Mouse (Mus musculus) forebrain, postnatal 0 days (tissue): ENCODE measurements around the gene Prr3. TPM values are rescaled to one million over a fixed set of nuclear protein-coding genes. Genes with fewer than 3 reads are reported as not detected.

Experiments used
- ATAC-seq: fragments of 200-750 bp; cut with Nextera tagmentation; 2 replicates; pipeline ENCODE4 v1.8.0; 2017; ENCODE audit warnings: mild to moderate bottlenecking, moderate library complexity
- DNase-seq: peaks from one replicate; pipeline ENCODE4 v3.0.0-alpha.2; 2015
- H3K27ac ChIP-seq: fragments of 300-500 bp; sonication (generic); 2 replicates; pipeline ENCODE4 v1.5.1; 2014; ENCODE audit warnings: low read depth, mild to moderate bottlenecking, antibody characterized with exemption, low read length, moderate library complexity, mixed read lengths
- H3K27me3 ChIP-seq: fragments of 300-500 bp; sonication (generic); 2 replicates; pipeline ENCODE4 v1.6.1; 2014; ENCODE audit warnings: mild to moderate bottlenecking, low read length, mixed read lengths; ENCODE audit not compliant: insufficient read depth
- H3K36me3 ChIP-seq: fragments of 300-500 bp; sonication (generic); 2 replicates; pipeline ENCODE4 v1.6.1; 2014; ENCODE audit warnings: mild to moderate bottlenecking, moderate library complexity; ENCODE audit not compliant: insufficient read depth
- H3K4me1 ChIP-seq: fragments of 300-500 bp; sonication (generic); 2 replicates; pipeline ENCODE4 v1.6.1; 2014; ENCODE audit warnings: antibody characterized with exemption; ENCODE audit not compliant: insufficient read depth
- H3K4me2 ChIP-seq: fragments of 300-500 bp; sonication (generic); 2 replicates; pipeline ENCODE4 v1.6.1; 2014; ENCODE audit warnings: low read depth, mild to moderate bottlenecking, moderate library complexity
- H3K4me3 ChIP-seq: fragments of 300-500 bp; sonication (generic); 2 replicates; pipeline ENCODE4 v1.5.1; 2014; ENCODE audit warnings: low read depth, low read length, mixed read lengths
- H3K9ac ChIP-seq: fragments of 300-500 bp; sonication (generic); 2 replicates; pipeline ENCODE4 v1.6.1; 2014; ENCODE audit warnings: mild to moderate bottlenecking
- H3K9me3 ChIP-seq: fragments of 300-500 bp; sonication (generic); 2 replicates; pipeline ENCODE4 v1.6.1; 2016; ENCODE audit warnings: low read length
- CTCF ChIP-seq: sonication (generic); IDR thresholded peaks from 2 replicates; pipeline ENCODE4 v1.5.1; 2016; ENCODE audit warnings: antibody characterized with exemption, control low read depth, low read depth
- WGBS: fragments of 180-500 bp; shearing (Covaris S2); extraction: QIAGEN DNeasy Blood & Tissue Kit; methylation state at CpG from one replicate; pipeline ENCODE4 v1.1.7; 2014; 5-methylcytosine and 5-hydroxymethylcytosine counted together
- microRNA counts: library from miRNA; unstranded; fragments of <30 nt; microRNA quantifications from one replicate; lab custom pipeline; 2015
- microRNA-seq, 2 experiments: library from miRNA; unstranded; fragments of <30 nt; microRNA quantifications; one replicate each; pipeline ENCODE4; 2016
- polyA plus RNA-seq: library from polyadenylated mRNA; unstranded; fragments of >200 nt; fragmentation: Nextera tagmentation; extraction: Ambion mirVana; gene quantifications from 2 replicates; pipeline ENCODE4 v1.2.1, GENCODE M21; 2015
- total RNA-seq: library from RNA; depleted of rRNA; stranded (reverse); fragments of >200 nt; gene quantifications from 2 replicates; pipeline ENCODE4 v1.2.3, GENCODE M21; 2014; rRNA removed

Gene Prr3
- total and polyA plus RNA-seq, 2 experiments from 2014 or later: 49.8 to 93.9 TPM

DNA sequence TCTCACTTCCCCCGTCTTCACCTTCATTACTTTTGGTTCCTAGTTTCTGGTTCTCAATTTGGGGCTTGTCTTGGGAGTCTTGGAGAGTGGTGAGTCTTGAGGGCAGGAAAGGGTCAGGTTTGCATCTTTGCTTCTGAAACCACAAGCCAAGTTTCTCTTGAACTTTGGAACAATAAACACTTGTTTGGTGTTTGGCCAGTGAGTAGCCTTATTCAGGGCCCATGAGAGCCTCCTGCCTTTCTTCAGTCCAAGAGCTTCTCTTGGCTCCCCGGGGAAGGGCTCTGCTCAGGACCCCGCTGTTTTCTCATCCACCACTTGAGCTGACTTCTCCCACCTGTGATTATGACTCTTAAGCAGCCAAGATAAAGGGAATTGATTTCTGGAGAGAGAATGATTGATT is 57.5 kb downstream of the Prr3 start:
- DNase-seq (no peak), ATAC-seq (no peak)
- Histone ChIP-seq H3K27ac (peak overlapping the region; percentile 35; the same call in 1 of the 2 replicates), H3K9ac (no peak overlapping the region), H3K27me3 (no peaks in the 10 kb centered on the region), H3K4me3 (no peak overlapping the region), H3K9me3 (no peaks in the 10 kb centered on the region), H3K4me1 (peaks cover 18% of the 10 kb centered on the region), H3K36me3 (peaks cover 41% of the 10 kb centered on the region), H3K4me2 (no peak overlapping the region)
- TF ChIP-seq CTCF: no peak
- 84% methylated on average over 3 of the region's 3 CpGs for WGBS

MicroRNA genes within 50 kb of the gene (microRNA counts, 519-probe panel; counts per million panel counts)
- microRNA mmu-miR-877 (lab: Ali Mortazavi, UCI): not detected

Small RNA genes within 50 kb of the gene (microRNA-seq; reads per million reads assigned to microRNA genes)
- 109 to 110 reads per million in 2 experiments for gene Mir877

Other genes starting within 250 kb of the Prr3 start
- 8.9 and 9.0 TPM in 2 replicates for gene Ier3, start 158.6 kb downstream of the Prr3 start, total RNA-seq
- gene Ier3, start 158.6 kb downstream of the Prr3 start, polyA plus RNA-seq: 13.0 and 13.1 TPM in 2 replicates
- gene Flot1, start 157.0 kb downstream of the Prr3 start, total RNA-seq: 90.4 and 103 TPM in 2 replicates
- gene Flot1, start 157.0 kb downstream of the Prr3 start, polyA plus RNA-seq: 104 and 113 TPM in 2 replicates
- gene Tubb5, start 141.9 kb downstream of the Prr3 start, total RNA-seq: 3,707 and 3,724 TPM in 2 replicates
- 2,151 and 2,226 TPM in 2 replicates for gene Tubb5, start 141.9 kb downstream of the Prr3 start, polyA plus RNA-seq
- 15.3 and 20.4 TPM in 2 replicates for gene Mdc1, start 138.7 kb downstream of the Prr3 start, total RNA-seq
- 3.0 and 4.4 TPM in 2 replicates for gene Mdc1, start 138.7 kb downstream of the Prr3 start, polyA plus RNA-seq
- 6.1 and 9.7 TPM in 2 replicates for gene Nrm, start 118.9 kb downstream of the Prr3 start, total RNA-seq
- 13.1 and 15.6 TPM in 2 replicates for gene Nrm, start 118.9 kb downstream of the Prr3 start, polyA plus RNA-seq
- 29.5 and 38.9 TPM in 2 replicates for gene Ppp1r18, start 114.6 kb downstream of the Prr3 start, total RNA-seq
- 22.3 and 23.3 TPM in 2 replicates for gene Ppp1r18, start 114.6 kb downstream of the Prr3 start, polyA plus RNA-seq
- gene Dhx16, start 100.4 kb downstream of the Prr3 start, total RNA-seq: 33.0 and 33.2 TPM in 2 replicates
- gene Dhx16, start 100.4 kb downstream of the Prr3 start, polyA plus RNA-seq: 21.8 and 22.1 TPM in 2 replicates
- gene 2310061I04Rik, start 82.8 kb downstream of the Prr3 start, total RNA-seq: 31.6 and 32.8 TPM in 2 replicates
- 56.7 and 66.3 TPM in 2 replicates for gene 2310061I04Rik, start 82.8 kb downstream of the Prr3 start, polyA plus RNA-seq
- gene Atat1, start 70.2 kb downstream of the Prr3 start, total RNA-seq: 206 and 218 TPM in 2 replicates
- 371 and 379 TPM in 2 replicates for gene Atat1, start 70.2 kb downstream of the Prr3 start, polyA plus RNA-seq
- gene Mrps18b, start 63.8 kb downstream of the Prr3 start, total RNA-seq: 34.5 and 44.5 TPM in 2 replicates
- gene Mrps18b, start 63.8 kb downstream of the Prr3 start, polyA plus RNA-seq: 65.5 and 69.7 TPM in 2 replicates
- gene Ppp1r10, start 63.8 kb downstream of the Prr3 start, total RNA-seq: 42.9 and 60.2 TPM in 2 replicates
- gene Ppp1r10, start 63.8 kb downstream of the Prr3 start, polyA plus RNA-seq: 23.2 and 32.5 TPM in 2 replicates
- gene Abcf1, start 10.5 kb downstream of the Prr3 start, total RNA-seq: 55.9 and 60.4 TPM in 2 replicates
- 89.0 and 101 TPM in 2 replicates for gene Abcf1, start 10.5 kb downstream of the Prr3 start, polyA plus RNA-seq
- 86.2 and 115 TPM in 2 replicates for gene Gnl1, start 385 bp downstream of the Prr3 start, total RNA-seq
- 63.1 and 83.4 TPM in 2 replicates for gene Gnl1, start 385 bp downstream of the Prr3 start, polyA plus RNA-seq
- 0.33 and 1.0 TPM in 2 replicates for gene H2-T24, start 40.3 kb upstream of the Prr3 start, total RNA-seq
- 1.6 and 4.7 TPM in 2 replicates for gene H2-T24, start 40.3 kb upstream of the Prr3 start, polyA plus RNA-seq
- gene H2-T23, start 52.6 kb upstream of the Prr3 start, total RNA-seq: 9.0 and 10.2 TPM in 2 replicates
- gene H2-T23, start 52.6 kb upstream of the Prr3 start, polyA plus RNA-seq: 6.4 and 6.9 TPM in 2 replicates
- gene H2-T22, start 62.5 kb upstream of the Prr3 start, total RNA-seq: 10.3 and 13.1 TPM in 2 replicates
- 6.2 and 6.5 TPM in 2 replicates for gene H2-T22, start 62.5 kb upstream of the Prr3 start, polyA plus RNA-seq
- gene Gm6034, start 62.7 kb upstream of the Prr3 start, total RNA-seq: 0.31 TPM in 1 of 2 replicates, not detected in the other
- gene Gm6034, start 62.7 kb upstream of the Prr3 start, polyA plus RNA-seq: not detected in 2 replicates
- 0.15 TPM in 1 of 2 replicates, not detected in the other for gene Gm11127, start 78.1 kb upstream of the Prr3 start, total RNA-seq
- gene Gm11127, start 78.1 kb upstream of the Prr3 start, polyA plus RNA-seq: not detected in 2 replicates
- not detected in 2 replicates for gene Gm19684, start 141.4 kb upstream of the Prr3 start, total RNA-seq
- not detected in 2 replicates for gene Gm19684, start 141.4 kb upstream of the Prr3 start, polyA plus RNA-seq
- gene Gm7030, start 149.2 kb upstream of the Prr3 start, total RNA-seq: not detected in 2 replicates
- not detected in 2 replicates for gene Gm7030, start 149.2 kb upstream of the Prr3 start, polyA plus RNA-seq
- not detected in 2 replicates for gene Gm8909, start 188.3 kb upstream of the Prr3 start, total RNA-seq
- not detected in 2 replicates for gene Gm8909, start 188.3 kb upstream of the Prr3 start, polyA plus RNA-seq
- not detected in 2 replicates for gene H2-T3, start 210.1 kb upstream of the Prr3 start, total RNA-seq
- not detected in 2 replicates for gene H2-T3, start 210.1 kb upstream of the Prr3 start, polyA plus RNA-seq